Mouse (Mus musculus) midbrain, embryonic 14.5 days (tissue): ENCODE results near the gene Stx8. TPM values are rescaled to one million over a fixed set of nuclear protein-coding genes. Genes with fewer than 3 reads are reported as not detected.

ENCODE experiments used
- ATAC-seq: fragments of 200-750 bp; cut with Nextera tagmentation; 2 replicates; pipeline ENCODE4 v1.8.0; 2017; ENCODE audit warnings: moderate number of reproducible peaks, moderate library complexity; ENCODE audit not compliant: low FRiP score, low TSS enrichment
- DNase-seq: peaks from one replicate; pipeline ENCODE4 v3.0.0-alpha.2; 2015
- H3K27ac ChIP-seq: fragments of 300-500 bp; sonication (generic); replicated peaks from 2 replicates; pipeline ENCODE4 v1.5.1; 2014; ENCODE audit warnings: mild to moderate bottlenecking, low read depth, low read length, moderate library complexity
- H3K27me3 ChIP-seq: fragments of 300-500 bp; sonication (generic); 2 replicates; pipeline ENCODE4 v1.6.1; 2014; ENCODE audit warnings: low read length, control low read depth, mixed read lengths; ENCODE audit not compliant: control insufficient read depth, insufficient read depth
- H3K36me3 ChIP-seq: fragments of 300-500 bp; sonication (generic); 2 replicates; pipeline ENCODE4 v1.6.1; 2014; ENCODE audit warnings: low read length, control low read depth; ENCODE audit not compliant: control insufficient read depth, insufficient read depth
- H3K4me1 ChIP-seq: fragments of 300-500 bp; sonication (generic); 2 replicates; pipeline ENCODE4 v1.6.1; 2014; ENCODE audit warnings: mild to moderate bottlenecking, antibody characterized with exemption, low read length, control low read depth; ENCODE audit not compliant: control insufficient read depth, insufficient read depth
- H3K4me2 ChIP-seq: fragments of 300-500 bp; sonication (generic); 2 replicates; pipeline ENCODE4 v1.6.1; 2014; ENCODE audit warnings: mild to moderate bottlenecking, low read length, moderate library complexity
- H3K4me3 ChIP-seq: fragments of 300-500 bp; sonication (generic); replicated peaks from 2 replicates; pipeline ENCODE4 v1.5.1; 2014; ENCODE audit warnings: low read depth, low read length
- H3K9ac ChIP-seq: fragments of 300-500 bp; sonication (generic); replicated peaks from 2 replicates; pipeline ENCODE4 v1.6.1; 2014; ENCODE audit warnings: mild to moderate bottlenecking, low read length, moderate library complexity
- H3K9me3 ChIP-seq: fragments of 300-500 bp; sonication (generic); 2 replicates; pipeline ENCODE4 v1.6.1; 2016; ENCODE audit warnings: low read length, control low read depth, mixed read lengths; ENCODE audit not compliant: control insufficient read depth
- WGBS: fragments of 180-500 bp; shearing (Covaris S2); extraction: QIAGEN DNeasy Blood & Tissue Kit; methylation state at CpG from one replicate; pipeline ENCODE4 v1.1.7; 2014; 5-methylcytosine and 5-hydroxymethylcytosine counted together
- polyA plus RNA-seq: library from polyadenylated mRNA; unstranded; fragments of >200 nt; fragmentation: Nextera tagmentation; extraction: Ambion mirVana; gene quantifications from 2 replicates; pipeline ENCODE4 v1.2.1, GENCODE M21; 2014

The Stx8 gene
- polyA plus RNA-seq, 1 experiment from 2014 or later, result 64.2 TPM

DNA sequence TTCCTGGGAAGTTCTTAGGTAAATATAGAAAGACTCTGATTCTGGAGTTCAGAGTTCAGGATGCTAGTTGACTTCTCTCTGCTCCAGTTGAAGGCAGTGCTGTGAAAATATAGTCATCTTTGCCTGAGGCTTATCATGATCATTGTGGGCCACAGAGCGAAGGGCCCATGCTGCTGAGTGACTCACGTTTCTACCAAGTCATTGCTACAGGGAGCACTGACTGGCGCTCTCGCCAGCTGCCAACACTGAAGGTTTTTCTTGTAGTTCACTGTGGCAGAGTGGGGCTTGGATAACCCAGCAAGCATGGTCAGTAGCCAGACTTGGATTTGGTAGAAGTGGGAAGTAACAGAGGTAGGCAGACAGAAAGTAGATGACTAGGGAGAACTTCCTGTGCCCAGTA, 85.3 kb downstream of the Stx8 start:
- no peak for ATAC-seq

GRCm38 (mm10) chr11:68058466-68059201, 92.6 kb downstream of the Stx8 start:
- Histone ChIP-seq H3K9me3 (no peaks in the 10 kb centered on the region), H3K4me3 (no peak overlapping the region), H3K27ac (no peak overlapping the region), H3K9ac (no peak overlapping the region), H3K36me3 (no peaks in the 10 kb centered on the region), H3K4me1 (no peaks in the 10 kb centered on the region), H3K27me3 (no peaks in the 10 kb centered on the region), H3K4me2 (no peak overlapping the region)
- WGBS, result 78% methylated on average over 5 of the region's 5 CpGs
- no peak for DNase-seq
- no peak for ATAC-seq

More for the DNA sequence above, 85.3 kb downstream of the Stx8 start:
- Histone ChIP-seq H3K4me3 (no peak overlapping the region), H3K9me3 (no peaks in the 10 kb centered on the region), H3K4me2 (no peak overlapping the region), H3K27ac (no peak overlapping the region), H3K4me1 (no peaks in the 10 kb centered on the region), H3K36me3 (no peaks in the 10 kb centered on the region), H3K27me3 (no peaks in the 10 kb centered on the region), H3K9ac (no peak overlapping the region)
- 91% methylated on average over 4 of the region's 4 CpGs for WGBS
- DNase-seq, result no peak

GRCm38 (mm10) chr11:68060651-68061050, 94.7 kb downstream of the Stx8 start:
- Histone ChIP-seq H3K4me3 (no peak overlapping the region), H3K36me3 (no peaks in the 10 kb centered on the region), H3K4me2 (no peak overlapping the region), H3K27ac (no peak overlapping the region), H3K27me3 (no peaks in the 10 kb centered on the region), H3K9me3 (no peaks in the 10 kb centered on the region), H3K4me1 (no peaks in the 10 kb centered on the region), H3K9ac (no peak overlapping the region)
- ATAC-seq (no peak), DNase-seq (no peak)
- WGBS, result 74% methylated on average over 4 of the region's 4 CpGs

DNA sequence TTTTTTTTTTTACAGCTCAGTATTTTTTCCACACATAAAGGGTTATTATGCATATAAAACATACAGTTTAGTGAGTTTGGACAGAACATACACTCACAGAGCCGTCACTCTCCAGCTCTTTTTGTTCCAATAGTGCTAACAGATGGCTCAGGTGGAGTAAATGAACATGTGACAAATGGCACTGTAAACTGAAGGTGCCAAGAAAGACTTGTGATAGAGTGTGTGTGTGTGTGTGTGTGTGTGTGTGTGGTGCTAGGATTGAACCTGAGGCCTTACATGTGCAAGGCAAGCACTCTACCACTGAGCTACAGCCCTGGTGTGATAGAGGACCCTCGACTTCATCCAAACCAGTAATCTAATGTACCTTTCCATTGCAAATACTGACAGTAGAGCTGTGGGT, 96.1 kb downstream of the Stx8 start:
- H3K27me3 ChIP-seq, result no peaks in the 10 kb centered on the region
- no peak overlapping the region for H3K4me3 ChIP-seq
- H3K27ac ChIP-seq, result no peak overlapping the region
- DNase-seq, result no peak
- H3K36me3 ChIP-seq, result no peaks in the 10 kb centered on the region
- no peaks in the 10 kb centered on the region for H3K9me3 ChIP-seq
- no peaks in the 10 kb centered on the region for H3K4me1 ChIP-seq
- H3K4me2 ChIP-seq, result no peak overlapping the region
- no peak for ATAC-seq
- no peak overlapping the region for H3K9ac ChIP-seq
- 93% methylated on average over 2 of the region's 2 CpGs for WGBS

GRCm38 (mm10) chr11:68067806-68068205, 101.8 kb downstream of the Stx8 start:
- DNase-seq (no peak), ATAC-seq (no peak)
- no peak overlapping the region for H3K9ac ChIP-seq
- no peaks in the 10 kb centered on the region for H3K36me3 ChIP-seq
- H3K27ac ChIP-seq, result no peak overlapping the region
- no peaks in the 10 kb centered on the region for H3K9me3 ChIP-seq
- WGBS, result 87% methylated on average over 10 of the region's 10 CpGs
- no peak overlapping the region for H3K4me3 ChIP-seq
- H3K4me1 ChIP-seq, result 0 out of 2 replicates have a peak, but pooled peaks cover 3% of the 10 kb centered on the region
- no peaks in the 10 kb centered on the region for H3K27me3 ChIP-seq
- no peak overlapping the region for H3K4me2 ChIP-seq

DNA sequence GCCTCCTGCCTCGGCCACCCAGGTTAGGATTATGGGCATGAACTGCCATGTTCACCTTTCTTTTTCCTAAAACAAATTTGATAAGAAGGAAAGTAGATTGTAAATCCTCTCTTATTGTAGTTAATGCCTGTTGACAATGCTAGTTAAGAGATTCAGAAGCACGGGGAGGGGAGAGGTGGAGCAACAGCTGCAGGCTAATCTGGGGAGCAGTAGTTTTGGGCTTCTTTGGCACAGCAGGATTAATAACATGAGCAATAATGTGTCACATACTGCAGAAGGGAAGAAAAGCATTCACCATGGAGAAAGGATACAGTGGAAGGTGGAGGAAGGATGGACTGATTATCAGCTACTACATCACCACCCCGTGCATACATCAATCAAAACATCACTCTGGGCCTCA, 104.1 kb downstream of the Stx8 start:
- no peak overlapping the region for H3K4me2 ChIP-seq
- H3K4me1 ChIP-seq, result 0 out of 2 replicates have a peak, but pooled peaks cover 5% of the 10 kb centered on the region
- no peaks in the 10 kb centered on the region for H3K36me3 ChIP-seq
- DNase-seq, result no peak
- no peak for ATAC-seq
- H3K27me3 ChIP-seq, result no peaks in the 10 kb centered on the region
- no peaks in the 10 kb centered on the region for H3K9me3 ChIP-seq
- no peak overlapping the region for H3K27ac ChIP-seq
- H3K4me3 ChIP-seq, result no peak overlapping the region
- no peak overlapping the region for H3K9ac ChIP-seq
- WGBS, result 62% methylated on average over 3 of the region's 3 CpGs

GRCm38 (mm10) chr11:68071836-68072235, 105.8 kb downstream of the Stx8 start:
- Histone ChIP-seq H3K4me2 (no peak overlapping the region), H3K9me3 (no peaks in the 10 kb centered on the region), H3K27ac (no peak overlapping the region), H3K4me3 (no peak overlapping the region), H3K4me1 (0 out of 2 replicates have a peak, but pooled peaks cover 5% of the 10 kb centered on the region), H3K9ac (no peak overlapping the region), H3K36me3 (no peaks in the 10 kb centered on the region), H3K27me3 (no peaks in the 10 kb centered on the region)
- DNase-seq (peak; percentile 37), ATAC-seq (no peak)
- 48% methylated on average over 5 of the region's 5 CpGs for WGBS

- H3K4me3 ChIP-seq, result no peak overlapping the region
- H3K9ac ChIP-seq, result no peak overlapping the region
- H3K4me2 ChIP-seq, result no peak overlapping the region
- 39% methylated on average over 11 of the region's 11 CpGs for WGBS
- no peak overlapping the region for H3K27ac ChIP-seq
- no peak for ATAC-seq
- no peaks in the 10 kb centered on the region for H3K36me3 ChIP-seq
- 0 out of 2 replicates have a peak, but pooled peaks cover 5% of the 10 kb centered on the region for H3K4me1 ChIP-seq
- DNase-seq, result no peak
- H3K9me3 ChIP-seq, result no peaks in the 10 kb centered on the region
- no peaks in the 10 kb centered on the region for H3K27me3 ChIP-seq
Measured at GRCm38 (mm10) chr11:68072597-68073210, 106.7 kb downstream of the Stx8 start.

- no peak overlapping the region for H3K4me2 ChIP-seq
- no peaks in the 10 kb centered on the region for H3K9me3 ChIP-seq
- no peaks in the 10 kb centered on the region for H3K27me3 ChIP-seq
- DNase-seq (no peak), ATAC-seq (no peak)
- no peak overlapping the region for H3K4me3 ChIP-seq
- H3K27ac ChIP-seq, result no peak overlapping the region
- WGBS, result 69% methylated on average over 5 of the region's 5 CpGs
- H3K9ac ChIP-seq, result no peak overlapping the region
- H3K36me3 ChIP-seq, result no peaks in the 10 kb centered on the region
- H3K4me1 ChIP-seq, result 0 out of 2 replicates have a peak, but pooled peaks cover 5% of the 10 kb centered on the region
Measured at GRCm38 (mm10) chr11:68074686-68075085, 108.7 kb downstream of the Stx8 start.
